Mouse (Mus musculus): Measurements from ENCODE around the gene Pla2g12a. TPM values are rescaled to one million over a fixed set of nuclear protein-coding genes. Genes with fewer than 3 reads are reported as not detected.

The Pla2g12a gene
- polyA plus RNA-seq, 1 experiment from 2014 or later: 61.3 TPM

DNA sequence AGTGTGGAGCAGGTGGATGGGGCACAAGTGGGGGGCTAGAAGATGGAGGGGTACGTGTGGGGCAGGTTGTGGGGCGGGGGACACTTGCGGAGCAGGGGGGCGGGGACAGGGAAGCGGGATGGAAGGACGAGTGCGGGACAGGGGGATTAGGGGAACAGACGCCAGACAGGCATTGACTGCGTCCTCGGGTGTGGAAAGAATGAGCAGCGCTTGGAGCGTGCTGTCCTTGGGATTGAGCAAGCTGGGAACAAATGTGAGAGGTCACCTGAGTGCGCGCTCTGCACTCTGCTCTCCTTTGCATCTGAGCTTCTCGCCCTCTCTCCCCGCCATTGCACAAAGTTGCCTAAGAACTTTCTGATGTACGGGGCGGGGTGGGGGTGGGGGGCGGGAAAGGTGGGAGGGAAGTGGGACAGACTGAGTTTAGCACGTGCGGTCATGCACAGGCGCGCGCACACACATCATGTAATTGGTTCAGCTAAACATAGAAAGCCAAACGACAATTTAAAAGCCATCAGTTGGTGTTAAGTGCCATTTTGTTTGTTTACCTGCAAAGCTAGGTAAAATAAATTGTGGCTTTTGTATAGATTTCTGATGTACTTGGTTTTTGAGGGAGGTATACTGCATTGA lies 838 bp downstream of the Pla2g12a start:
- Histone ChIP-seq H3K9me3 (ENCODE audit: low read length) (no peaks in the 10 kb centered on the region), H3K4me1 (ENCODE audit: insufficient read depth) (peaks cover 35% of the 10 kb centered on the region), H3K36me3 (replicated peaks; ENCODE audit: insufficient read depth, low read length) (no peaks in the 10 kb centered on the region), H3K27me3 (ENCODE audit: insufficient read depth, low read length) (no peaks in the 10 kb centered on the region), H3K27ac (ENCODE audit: low read depth) (peak overlapping the region; percentile 88), H3K4me2 (ENCODE audit: low read depth, low read length) (peak overlapping the region; percentile 90), H3K9ac (replicated peaks) (peak overlapping the region; percentile 78), H3K4me3 (ENCODE audit: low read depth, low read length) (peak overlapping the region; percentile 72)
- peak; percentile 79 for DNase-seq
- peak; percentile 83 for ATAC-seq
- WGBS (ENCODE audit: insufficient replicate concordance): under 1% methylated on average over 25 of the region's 25 CpGs
- TF ChIP-seq EP300 (IDR thresholded peaks at IDR 0.05; ENCODE audit: low read depth) (no peak), CTCF (IDR thresholded peaks at IDR 0.05; ENCODE audit: low read depth) (no peak)

DNA sequence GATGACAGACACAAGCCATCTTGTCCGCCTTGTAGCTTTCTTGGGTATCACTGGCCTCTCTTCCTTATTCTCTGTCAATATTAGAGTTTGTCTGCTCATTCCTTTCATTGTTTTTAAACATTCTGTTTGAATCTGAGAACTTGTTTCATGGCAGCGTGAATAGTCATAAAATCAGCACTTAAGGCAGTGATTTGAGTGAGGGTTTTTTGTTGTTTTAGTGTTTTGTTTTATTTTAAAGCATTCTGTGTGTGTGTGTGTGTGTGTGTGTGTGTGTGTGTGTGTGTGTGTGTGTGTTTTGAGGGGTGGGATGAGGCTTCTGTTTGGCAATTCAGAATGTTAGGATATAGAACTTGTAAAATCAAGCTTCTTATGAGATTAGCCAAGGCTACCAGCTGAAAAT lies 1.5 kb downstream of the Pla2g12a start:
- no peak for ATAC-seq
- Histone ChIP-seq H3K36me3 (replicated peaks; ENCODE audit: insufficient read depth, low read length) (no peaks in the 10 kb centered on the region), H3K27me3 (ENCODE audit: insufficient read depth, low read length) (no peaks in the 10 kb centered on the region), H3K9ac (replicated peaks) (peak overlapping the region; percentile 78; the same call in 1 of the 2 replicates), H3K4me2 (ENCODE audit: low read depth, low read length) (peak overlapping the region; percentile 90), H3K4me1 (ENCODE audit: insufficient read depth) (peaks cover 35% of the 10 kb centered on the region), H3K9me3 (ENCODE audit: low read length) (no peaks in the 10 kb centered on the region), H3K4me3 (ENCODE audit: low read depth, low read length) (peak overlapping the region; percentile 72), H3K27ac (ENCODE audit: low read depth) (peak overlapping the region; percentile 88)
- DNase-seq: no peak
- 64% methylated on average over 2 of the region's 2 CpGs for WGBS (ENCODE audit: insufficient replicate concordance)
- TF ChIP-seq EP300 (IDR thresholded peaks at IDR 0.05; ENCODE audit: low read depth) (no peak), CTCF (IDR thresholded peaks at IDR 0.05; ENCODE audit: low read depth) (no peak)

DNA sequence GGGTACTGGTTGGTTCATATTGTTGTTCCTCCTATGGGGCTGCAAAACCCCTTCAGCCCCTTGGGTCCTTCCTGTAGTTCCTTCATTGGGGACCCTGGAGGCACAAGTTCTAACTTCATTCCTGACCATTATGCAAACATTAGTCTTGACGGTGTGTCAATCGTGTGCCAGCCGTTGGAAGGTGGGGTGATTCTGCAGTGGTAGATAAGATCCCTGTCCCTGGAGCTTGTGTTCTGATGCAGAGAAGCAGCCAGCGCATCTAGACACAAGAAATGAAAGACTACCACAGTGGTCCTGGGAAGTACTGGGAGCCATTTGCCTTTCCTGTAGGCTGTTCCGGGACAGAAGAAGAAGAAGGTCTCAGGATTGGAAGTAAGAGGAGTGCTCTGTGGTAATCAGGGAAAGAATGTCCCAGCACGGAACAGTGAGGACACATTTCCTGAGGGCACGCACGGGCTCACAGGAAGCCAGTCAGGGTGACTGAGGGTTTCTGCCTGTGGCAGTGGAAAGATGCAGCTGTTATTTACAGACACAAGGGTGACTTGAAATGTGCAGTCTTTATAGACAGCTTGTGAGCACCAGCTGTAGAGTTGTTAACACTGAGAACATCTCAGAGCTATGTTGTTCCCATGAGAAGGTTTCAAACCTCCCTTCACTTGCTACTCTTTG lies 2.7 kb downstream of the Pla2g12a start:
- DNase-seq: peak; percentile 42
- H3K4me3 ChIP-seq (ENCODE audit: low read depth, low read length): peak overlapping the region; percentile 42
- ATAC-seq: peak; percentile 41
- 18% methylated on average over 8 of the region's 8 CpGs for WGBS (ENCODE audit: insufficient replicate concordance)
- peak overlapping the region; percentile 55 for H3K9ac ChIP-seq (replicated peaks)
- no peak for TF ChIP-seq CTCF (IDR thresholded peaks at IDR 0.05; ENCODE audit: low read depth)
- TF ChIP-seq EP300 (IDR thresholded peaks at IDR 0.05; ENCODE audit: low read depth): peak; percentile 63; the same call in 1 of the 2 replicates
- peak overlapping the region; percentile 86 for H3K27ac ChIP-seq (ENCODE audit: low read depth)
- no peaks in the 10 kb centered on the region for H3K36me3 ChIP-seq (replicated peaks; ENCODE audit: insufficient read depth, low read length)
- peak overlapping the region; percentile 70 for H3K4me2 ChIP-seq (ENCODE audit: low read depth, low read length)
- peaks cover 42% of the 10 kb centered on the region for H3K4me1 ChIP-seq (ENCODE audit: insufficient read depth)
- no peaks in the 10 kb centered on the region for H3K27me3 ChIP-seq (ENCODE audit: insufficient read depth, low read length)
- H3K9me3 ChIP-seq (ENCODE audit: low read length): no peaks in the 10 kb centered on the region

GRCm38 (mm10) chr3:129885577-129885976 lies 7.2 kb downstream of the Pla2g12a start:
- Histone ChIP-seq H3K4me3 (ENCODE audit: low read depth, low read length) (no peak overlapping the region), H3K36me3 (replicated peaks; ENCODE audit: insufficient read depth, low read length) (peaks cover 6% of the 10 kb centered on the region), H3K27me3 (ENCODE audit: insufficient read depth, low read length) (no peaks in the 10 kb centered on the region), H3K4me2 (ENCODE audit: low read depth, low read length) (peak overlapping the region; percentile 36), H3K4me1 (ENCODE audit: insufficient read depth) (peaks cover 35% of the 10 kb centered on the region), H3K9ac (replicated peaks) (no peak overlapping the region), H3K27ac (ENCODE audit: low read depth) (no peak overlapping the region), H3K9me3 (ENCODE audit: low read length) (no peaks in the 10 kb centered on the region)
- ATAC-seq: no peak
- no peak for DNase-seq
- WGBS (ENCODE audit: insufficient replicate concordance): 47% methylated on average over 9 of the region's 9 CpGs
- no peak for TF ChIP-seq CTCF (IDR thresholded peaks at IDR 0.05; ENCODE audit: low read depth)
- TF ChIP-seq EP300 (IDR thresholded peaks at IDR 0.05; ENCODE audit: low read depth): peak; percentile 66

GRCm38 (mm10) chr3:129886430-129886829 lies 8.0 kb downstream of the Pla2g12a start:
- TF ChIP-seq CTCF (IDR thresholded peaks at IDR 0.05; ENCODE audit: low read depth) (no peak), EP300 (IDR thresholded peaks at IDR 0.05; ENCODE audit: low read depth) (peak; percentile 74)
- H3K27ac ChIP-seq (ENCODE audit: low read depth): peak overlapping the region; percentile 61
- H3K4me1 ChIP-seq (ENCODE audit: insufficient read depth): peaks cover 27% of the 10 kb centered on the region
- no peak overlapping the region for H3K9ac ChIP-seq (replicated peaks)
- ATAC-seq: peak; percentile 62
- H3K36me3 ChIP-seq (replicated peaks; ENCODE audit: insufficient read depth, low read length): peaks cover 14% of the 10 kb centered on the region
- DNase-seq: no peak
- no peaks in the 10 kb centered on the region for H3K27me3 ChIP-seq (ENCODE audit: insufficient read depth, low read length)
- H3K4me3 ChIP-seq (ENCODE audit: low read depth, low read length): no peak overlapping the region
- WGBS (ENCODE audit: insufficient replicate concordance): 61% methylated on average over 5 of the region's 5 CpGs
- H3K9me3 ChIP-seq (ENCODE audit: low read length): no peaks in the 10 kb centered on the region
- H3K4me2 ChIP-seq (ENCODE audit: low read depth, low read length): peak overlapping the region; percentile 7; the same call in 1 of the 2 replicates

- Histone ChIP-seq H3K4me3 (ENCODE audit: low read depth, low read length) (no peak overlapping the region), H3K9ac (replicated peaks) (no peak overlapping the region), H3K27me3 (ENCODE audit: insufficient read depth, low read length) (no peaks in the 10 kb centered on the region), H3K4me1 (ENCODE audit: insufficient read depth) (peaks cover 13% of the 10 kb centered on the region; the same call in 1 of the 2 replicates), H3K36me3 (replicated peaks; ENCODE audit: insufficient read depth, low read length) (peaks cover 20% of the 10 kb centered on the region), H3K9me3 (ENCODE audit: low read length) (no peaks in the 10 kb centered on the region), H3K4me2 (ENCODE audit: low read depth, low read length) (peak overlapping the region; percentile 49), H3K27ac (ENCODE audit: low read depth) (peak overlapping the region; percentile 57)
- 66% methylated on average over 13 of the region's 13 CpGs for WGBS (ENCODE audit: insufficient replicate concordance)
- DNase-seq (no peak), ATAC-seq (peak; percentile 85)
- TF ChIP-seq EP300 (IDR thresholded peaks at IDR 0.05; ENCODE audit: low read depth): no peak
- TF ChIP-seq CTCF (IDR thresholded peaks at IDR 0.05; ENCODE audit: low read depth): no peak
Measured at GRCm38 (mm10) chr3:129887779-129888517, 9.5 kb downstream of the Pla2g12a start.

Data from liver, postnatal 0 days (tissue).